Mouse (Mus musculus): ENCODE data around the gene Slc39a13. TPM values are rescaled to one million over a fixed set of nuclear protein-coding genes. Genes with fewer than 3 reads are reported as not detected.
A peak's percentile ranks its signal among the peaks of the same experiment; 100 is the strongest.

Gene Slc39a13
- polyA plus RNA-seq, 1 experiment from 2014 or later, result 31.6 TPM

GRCm38 (mm10) chr2:91085494-91086391, 15.5 kb upstream of the Slc39a13 start:
- Histone ChIP-seq H3K4me3 (no peak overlapping the region), H3K27me3 (ENCODE audit: low read depth, poor library complexity, severe bottlenecking) (no peaks in the 10 kb centered on the region), H3K9me3 (replicated peaks) (no peaks in the 10 kb centered on the region), H3K36me3 (no peaks in the 10 kb centered on the region), H3K27ac (0 out of 2 replicates have a peak overlapping the region, but pooled peaks have one; percentile 4), H3K4me1 (peaks cover 16% of the 10 kb centered on the region)
- DNase-seq (ENCODE audit: low spot score), result no peak
- 90% methylated on average over 14 of the region's 14 CpGs for WGBS

- H3K27ac ChIP-seq, result no peak overlapping the region
- no peaks in the 10 kb centered on the region for H3K27me3 ChIP-seq (ENCODE audit: low read depth, poor library complexity, severe bottlenecking)
- DNase-seq (ENCODE audit: low spot score), result no peak
- H3K4me1 ChIP-seq, result peaks cover 16% of the 10 kb centered on the region
- WGBS, result 86% methylated on average over 15 of the region's 15 CpGs
- H3K36me3 ChIP-seq, result no peaks in the 10 kb centered on the region
- no peaks in the 10 kb centered on the region for H3K9me3 ChIP-seq (replicated peaks)
- H3K4me3 ChIP-seq, result no peak overlapping the region
These were observed 14.1 kb upstream of the Slc39a13 start for GRCm38 (mm10) chr2:91084179-91084820.

GRCm38 (mm10) chr2:91083366-91083940, 13.2 kb upstream of the Slc39a13 start:
- Histone ChIP-seq H3K27ac (peak overlapping the region; percentile 71), H3K4me1 (peaks cover 24% of the 10 kb centered on the region)

GRCm38 (mm10) chr2:91082844-91083243, 12.6 kb upstream of the Slc39a13 start:
- no peaks in the 10 kb centered on the region for H3K36me3 ChIP-seq
- peak overlapping the region; percentile 71 for H3K27ac ChIP-seq
- H3K9me3 ChIP-seq (replicated peaks), result no peaks in the 10 kb centered on the region
- no peak overlapping the region for H3K4me3 ChIP-seq
- 70% methylated on average over 11 of the region's 11 CpGs for WGBS
- no peak for DNase-seq (ENCODE audit: low spot score)
- peaks cover 6% of the 10 kb centered on the region for H3K27me3 ChIP-seq (ENCODE audit: low read depth, poor library complexity, severe bottlenecking)
- peaks cover 30% of the 10 kb centered on the region for H3K4me1 ChIP-seq

More at GRCm38 (mm10) chr2:91083366-91083940, 13.2 kb upstream of the Slc39a13 start:
- Histone ChIP-seq H3K27me3 (ENCODE audit: low read depth, poor library complexity, severe bottlenecking) (no peaks in the 10 kb centered on the region; the same call in 1 of the 2 replicates), H3K4me3 (no peak overlapping the region), H3K36me3 (no peaks in the 10 kb centered on the region), H3K9me3 (replicated peaks) (no peaks in the 10 kb centered on the region)
- WGBS, result 57% methylated on average over 1 of the region's 1 CpGs
- DNase-seq (ENCODE audit: low spot score), result no peak

GRCm38 (mm10) chr2:91081775-91082695, 11.8 kb upstream of the Slc39a13 start, which contains the start of gene Spi1:
Gene Spi1 (plus strand): TSS chr2:91082390.
- DNase-seq (ENCODE audit: low spot score), result no peak
- H3K27ac ChIP-seq, result peak within 1 kb of the TSS; percentile 71
- H3K4me3 ChIP-seq, result no peak within 1 kb of the TSS
- H3K4me1 ChIP-seq, result peaks cover 32% of the 10 kb centered on the region
- H3K36me3 ChIP-seq, result no peaks in the 10 kb centered on the region
- 81% methylated on average over 13 of the region's 13 CpGs for WGBS
- no peaks in the 10 kb centered on the region for H3K9me3 ChIP-seq (replicated peaks)
- peaks cover 14% of the 10 kb centered on the region for H3K27me3 ChIP-seq (ENCODE audit: low read depth, poor library complexity, severe bottlenecking)

- Histone ChIP-seq H3K4me3 (no peak overlapping the region), H3K4me1 (peaks cover 29% of the 10 kb centered on the region), H3K27me3 (ENCODE audit: low read depth, poor library complexity, severe bottlenecking) (peaks cover 15% of the 10 kb centered on the region), H3K36me3 (no peaks in the 10 kb centered on the region), H3K27ac (no peak overlapping the region), H3K9me3 (replicated peaks) (no peaks in the 10 kb centered on the region)
- no peak for DNase-seq (ENCODE audit: low spot score)
- 78% methylated on average over 8 of the region's 8 CpGs for WGBS
These were observed 10.7 kb upstream of the Slc39a13 start for GRCm38 (mm10) chr2:91080784-91081513.

GRCm38 (mm10) chr2:91079026-91079384, 8.8 kb upstream of the Slc39a13 start:
- Histone ChIP-seq H3K36me3 (no peaks in the 10 kb centered on the region), H3K9me3 (replicated peaks) (no peaks in the 10 kb centered on the region), H3K27ac (peak overlapping the region; percentile 74), H3K27me3 (ENCODE audit: low read depth, poor library complexity, severe bottlenecking) (peaks cover 15% of the 10 kb centered on the region), H3K4me1 (peaks cover 26% of the 10 kb centered on the region), H3K4me3 (peak overlapping the region; percentile 59)
- WGBS, result 34% methylated on average over 5 of the region's 5 CpGs
- no peak for DNase-seq (ENCODE audit: low spot score)

- Histone ChIP-seq H3K27me3 (ENCODE audit: low read depth, poor library complexity, severe bottlenecking) (peaks cover 15% of the 10 kb centered on the region), H3K27ac (peak overlapping the region; percentile 74), H3K9me3 (replicated peaks) (no peaks in the 10 kb centered on the region), H3K4me3 (peak overlapping the region; percentile 59), H3K36me3 (no peaks in the 10 kb centered on the region), H3K4me1 (peaks cover 26% of the 10 kb centered on the region)
- peak; percentile 59 for DNase-seq (ENCODE audit: low spot score)
- 2% methylated on average over 36 of the region's 36 CpGs for WGBS
These were observed 8.3 kb upstream of the Slc39a13 start for GRCm38 (mm10) chr2:91078314-91079025.

- DNase-seq (ENCODE audit: low spot score), result no peak
- Histone ChIP-seq H3K4me1 (peaks cover 23% of the 10 kb centered on the region), H3K36me3 (no peaks in the 10 kb centered on the region), H3K9me3 (replicated peaks) (no peaks in the 10 kb centered on the region), H3K4me3 (peak overlapping the region; percentile 59), H3K27ac (no peak overlapping the region), H3K27me3 (ENCODE audit: low read depth, poor library complexity, severe bottlenecking) (peaks cover 15% of the 10 kb centered on the region)
- WGBS, result 16% methylated on average over 12 of the region's 12 CpGs
These were observed 7.7 kb upstream of the Slc39a13 start for GRCm38 (mm10) chr2:91077957-91078313.

- Histone ChIP-seq H3K4me3 (no peak overlapping the region), H3K27ac (no peak overlapping the region), H3K9me3 (replicated peaks) (no peaks in the 10 kb centered on the region), H3K27me3 (ENCODE audit: low read depth, poor library complexity, severe bottlenecking) (peaks cover 1% of the 10 kb centered on the region; the same call in 1 of the 2 replicates), H3K36me3 (peaks cover 10% of the 10 kb centered on the region), H3K4me1 (peaks cover 35% of the 10 kb centered on the region)
- whole genome bisulfite sequencing, result 33% methylated on average over 1 of the region's 1 CpGs
- DNase-seq (ENCODE audit: low spot score), result no peak
These were observed 1.9 kb upstream of the Slc39a13 start for GRCm38 (mm10) chr2:91072092-91072491.

GRCm38 (mm10) chr2:91071059-91071458, 842 bp upstream of the Slc39a13 start:
- H3K36me3 ChIP-seq, result peaks cover 16% of the 10 kb centered on the region
- H3K4me1 ChIP-seq, result peaks cover 35% of the 10 kb centered on the region
- DNase-seq (ENCODE audit: low spot score), result no peak
- peak overlapping the region; percentile 87 for H3K27ac ChIP-seq
- H3K27me3 ChIP-seq (ENCODE audit: low read depth, poor library complexity, severe bottlenecking), result no peaks in the 10 kb centered on the region
- no peaks in the 10 kb centered on the region for H3K9me3 ChIP-seq (replicated peaks)
- H3K4me3 ChIP-seq, result peak overlapping the region; percentile 61
- 86% methylated on average over 10 of the region's 10 CpGs for WGBS
